Mouse (Mus musculus) forebrain, embryonic 10.5 days (tissue): ENCODE measurements around the gene Stxbp1. TPM values are rescaled to one million over a fixed set of nuclear protein-coding genes. Genes with fewer than 3 reads are reported as not detected.
A peak's percentile ranks its signal among the peaks of the same experiment; 100 is the strongest.

ENCODE experiments used
- DNase-seq: peaks from one replicate; pipeline ENCODE4 v3.0.0-alpha.2; 2017; ENCODE audit warnings: low spot score; ENCODE audit errors: extremely low spot score
- H3K27ac ChIP-seq: fragments of 300-500 bp; sonication (generic); 2 replicates; pipeline ENCODE4 v1.5.1; 2016; ENCODE audit warnings: mild to moderate bottlenecking
- H3K27me3 ChIP-seq: fragments of 300-500 bp; sonication (generic); 2 replicates; pipeline ENCODE4 v1.6.1; 2016; ENCODE audit warnings: mild to moderate bottlenecking; ENCODE audit not compliant: poor library complexity, severe bottlenecking
- H3K36me3 ChIP-seq: fragments of 300-500 bp; sonication (generic); replicated peaks from 2 replicates; pipeline ENCODE4 v1.6.1; 2016; ENCODE audit warnings: mild to moderate bottlenecking, moderate library complexity
- H3K4me1 ChIP-seq: fragments of 300-500 bp; sonication (generic); 2 replicates; pipeline ENCODE4 v1.6.1; 2016
- H3K4me3 ChIP-seq: fragments of 300-500 bp; sonication (generic); 2 replicates; pipeline ENCODE4 v1.5.1; 2016; ENCODE audit warnings: mild to moderate bottlenecking, moderate library complexity
- H3K9me3 ChIP-seq: fragments of 300-500 bp; sonication (generic); 2 replicates; pipeline ENCODE4 v1.6.1; 2016; ENCODE audit warnings: mild to moderate bottlenecking, moderate library complexity
- WGBS: fragments of 180-500 bp; shearing (Covaris S2); methylation state at CpG from one replicate; pipeline ENCODE4 v1.1.7; 2016; 5-methylcytosine and 5-hydroxymethylcytosine counted together
- polyA plus RNA-seq: library from polyadenylated mRNA; unstranded; fragments of >200 nt; fragmentation: Nextera tagmentation; extraction: Ambion mirVana; gene quantifications from 2 replicates; pipeline ENCODE4 v1.2.1, GENCODE M21; 2016

Stxbp1 gene
- polyA plus RNA-seq, 1 experiment from 2014 or later = 20.8 TPM

- Histone ChIP-seq H3K27ac (peak overlapping the region; percentile 72), H3K4me1 (peaks cover 22% of the 10 kb centered on the region), H3K27me3 (no peaks in the 10 kb centered on the region), H3K4me3 (no peak overlapping the region), H3K36me3 (no peaks in the 10 kb centered on the region), H3K9me3 (no peaks in the 10 kb centered on the region)
- 73% methylated on average over 8 of the region's 8 CpGs for WGBS
- DNase-seq = no peak
Measured at GRCm38 (mm10) chr2:32823579-32824154, 23.4 kb downstream of the Stxbp1 start.

GRCm38 (mm10) chr2:32823153-32823552 lies 23.9 kb downstream of the Stxbp1 start:
- no peaks in the 10 kb centered on the region for H3K9me3 ChIP-seq
- no peak overlapping the region for H3K4me3 ChIP-seq
- 0 out of 2 replicates have a peak, but pooled peaks cover 2% of the 10 kb centered on the region for H3K36me3 ChIP-seq
- peaks cover 22% of the 10 kb centered on the region for H3K4me1 ChIP-seq
- H3K27ac ChIP-seq = peak overlapping the region; percentile 72
- DNase-seq = no peak
- H3K27me3 ChIP-seq = no peaks in the 10 kb centered on the region
- WGBS = 67% methylated on average over 11 of the region's 11 CpGs

GRCm38 (mm10) chr2:32822643-32823042 lies 24.4 kb downstream of the Stxbp1 start:
- no peaks in the 10 kb centered on the region for H3K9me3 ChIP-seq
- no peaks in the 10 kb centered on the region for H3K27me3 ChIP-seq
- H3K4me3 ChIP-seq = no peak overlapping the region
- H3K36me3 ChIP-seq = peaks cover 4% of the 10 kb centered on the region; the same call in 1 of the 2 replicates
- no peak for DNase-seq
- WGBS = 83% methylated on average over 6 of the region's 6 CpGs
- H3K27ac ChIP-seq = peak overlapping the region; percentile 72
- peaks cover 22% of the 10 kb centered on the region for H3K4me1 ChIP-seq

- Histone ChIP-seq H3K9me3 (no peaks in the 10 kb centered on the region), H3K27ac (no peak overlapping the region), H3K36me3 (peaks cover 4% of the 10 kb centered on the region; the same call in 1 of the 2 replicates), H3K4me3 (no peak overlapping the region), H3K4me1 (peaks cover 22% of the 10 kb centered on the region), H3K27me3 (no peaks in the 10 kb centered on the region)
- 72% methylated on average over 11 of the region's 11 CpGs for WGBS
- DNase-seq = peak; percentile 34
Measured at GRCm38 (mm10) chr2:32821041-32821802, 25.8 kb downstream of the Stxbp1 start.

GRCm38 (mm10) chr2:32818208-32818607 lies 28.8 kb downstream of the Stxbp1 start:
- Histone ChIP-seq H3K27me3 (no peaks in the 10 kb centered on the region), H3K36me3 (peaks cover 13% of the 10 kb centered on the region), H3K4me1 (peaks cover 8% of the 10 kb centered on the region), H3K4me3 (no peak overlapping the region), H3K27ac (no peak overlapping the region), H3K9me3 (no peaks in the 10 kb centered on the region)
- 91% methylated on average over 5 of the region's 5 CpGs for WGBS
- DNase-seq = no peak

GRCm38 (mm10) chr2:32817589-32817988 lies 29.5 kb downstream of the Stxbp1 start:
- Histone ChIP-seq H3K27me3 (no peaks in the 10 kb centered on the region), H3K4me3 (no peak overlapping the region), H3K36me3 (peaks cover 19% of the 10 kb centered on the region), H3K27ac (0 out of 2 replicates have a peak overlapping the region, but pooled peaks have one; percentile 8), H3K9me3 (no peaks in the 10 kb centered on the region), H3K4me1 (peaks cover 2% of the 10 kb centered on the region)
- 70% methylated on average over 7 of the region's 7 CpGs for WGBS
- DNase-seq = no peak

GRCm38 (mm10) chr2:32816946-32817581 lies 30.0 kb downstream of the Stxbp1 start:
- H3K9me3 ChIP-seq = no peaks in the 10 kb centered on the region
- no peak for DNase-seq
- peaks cover 19% of the 10 kb centered on the region for H3K36me3 ChIP-seq
- H3K27me3 ChIP-seq = no peaks in the 10 kb centered on the region
- 84% methylated on average over 17 of the region's 17 CpGs for WGBS
- H3K27ac ChIP-seq = 0 out of 2 replicates have a peak overlapping the region, but pooled peaks have one; percentile 8
- no peaks in the 10 kb centered on the region for H3K4me1 ChIP-seq
- H3K4me3 ChIP-seq = no peak overlapping the region

- H3K4me1 ChIP-seq = no peaks in the 10 kb centered on the region
- H3K27ac ChIP-seq = no peak overlapping the region
- H3K4me3 ChIP-seq = no peak overlapping the region
- H3K9me3 ChIP-seq = no peaks in the 10 kb centered on the region
- whole genome bisulfite sequencing = 96% methylated on average over 2 of the region's 2 CpGs
- DNase-seq = no peak
- peaks cover 24% of the 10 kb centered on the region for H3K36me3 ChIP-seq
- H3K27me3 ChIP-seq = no peaks in the 10 kb centered on the region
Measured at GRCm38 (mm10) chr2:32816497-32816896, 30.5 kb downstream of the Stxbp1 start.

GRCm38 (mm10) chr2:32811959-32812358 lies 35.1 kb downstream of the Stxbp1 start:
- H3K9me3 ChIP-seq = no peaks in the 10 kb centered on the region
- H3K27me3 ChIP-seq = no peaks in the 10 kb centered on the region
- 88% methylated on average over 8 of the region's 8 CpGs for WGBS
- no peak overlapping the region for H3K4me3 ChIP-seq
- H3K36me3 ChIP-seq = peaks cover 45% of the 10 kb centered on the region
- DNase-seq = no peak
- H3K4me1 ChIP-seq = no peaks in the 10 kb centered on the region
- H3K27ac ChIP-seq = no peak overlapping the region

- no peak overlapping the region for H3K4me3 ChIP-seq
- no peaks in the 10 kb centered on the region for H3K27me3 ChIP-seq
- peaks cover 54% of the 10 kb centered on the region for H3K36me3 ChIP-seq
- H3K9me3 ChIP-seq = no peaks in the 10 kb centered on the region
- no peak overlapping the region for H3K27ac ChIP-seq
- no peak for DNase-seq
- 94% methylated on average over 14 of the region's 14 CpGs for WGBS
- peaks cover 7% of the 10 kb centered on the region; the same call in 1 of the 2 replicates for H3K4me1 ChIP-seq
Measured at GRCm38 (mm10) chr2:32808816-32809566, 38.1 kb downstream of the Stxbp1 start.

- Histone ChIP-seq H3K4me1 (no peaks in the 10 kb centered on the region), H3K4me3 (no peak overlapping the region), H3K36me3 (peaks cover 77% of the 10 kb centered on the region), H3K9me3 (no peaks in the 10 kb centered on the region), H3K27ac (no peak overlapping the region), H3K27me3 (no peaks in the 10 kb centered on the region)
- WGBS = 87% methylated on average over 10 of the region's 10 CpGs
- no peak for DNase-seq
Measured at GRCm38 (mm10) chr2:32798251-32798962, 48.6 kb downstream of the Stxbp1 start.
